Mouse (Mus musculus) CH12.LX (cell line): ENCODE measurements around the gene Atxn7.

Source experiments
- CTCF ChIP-seq, 2 experiments: IDR thresholded peaks in 1 of 2; conservative IDR thresholded peaks in 1 of 2; 2 replicates each; pipeline ENCODE4 v1.5.1; 2011 to 2012; ENCODE audit warnings: low read depth in 2 of 2, low read length in 2 of 2, improper control_type of control experiment in 1 of 2, inconsistent platforms in 1 of 2, mild to moderate bottlenecking in 1 of 2, moderate library complexity in 1 of 2
- EP300 ChIP-seq: IDR thresholded peaks from 2 replicates; pipeline ENCODE4 v1.6.1; 2011; ENCODE audit warnings: low read length, improper control_type of control experiment
- GABPA ChIP-seq: IDR thresholded peaks from 2 replicates; pipeline ENCODE4 v1.6.1; 2012; ENCODE audit warnings: low read depth, low read length, improper control_type of control experiment, inconsistent platforms; ENCODE audit not compliant: insufficient replicate concordance
- MAFK ChIP-seq: IDR thresholded peaks from 2 replicates; pipeline ENCODE4 v1.6.1; 2011; ENCODE audit warnings: low read length, improper control_type of control experiment; ENCODE audit not compliant: insufficient replicate concordance
- MAZ ChIP-seq: IDR thresholded peaks from 2 replicates; pipeline ENCODE4 v1.6.1; 2012; ENCODE audit warnings: low read depth, mild to moderate bottlenecking, inconsistent platforms, low read length, improper control_type of control experiment, moderate library complexity
- MEF2A ChIP-seq: IDR thresholded peaks from 2 replicates; pipeline ENCODE4 v1.6.1; 2014; ENCODE audit warnings: low read depth, mild to moderate bottlenecking, inconsistent platforms, low read length, improper control_type of control experiment, borderline replicate concordance
- NRF1 ChIP-seq: IDR thresholded peaks from 2 replicates; pipeline ENCODE4 v1.6.1; 2014; ENCODE audit warnings: low read depth, mild to moderate bottlenecking, inconsistent platforms, low read length, improper control_type of control experiment, moderate library complexity
- POLR2A ChIP-seq: IDR thresholded peaks from 2 replicates; pipeline ENCODE4 v1.6.1; 2011; ENCODE audit warnings: low read depth, mild to moderate bottlenecking, improper control_type of control experiment, low read length
- POLR2AphosphoS2 ChIP-seq: IDR thresholded peaks from 2 replicates; pipeline ENCODE4 v1.6.1; 2011; ENCODE audit warnings: low read depth, low read length, improper control_type of control experiment
- UBTF ChIP-seq: IDR thresholded peaks from 2 replicates; pipeline ENCODE4 v1.6.1; 2012; ENCODE audit warnings: low read depth, mild to moderate bottlenecking, inconsistent platforms, low read length, improper control_type of control experiment, moderate library complexity
- USF1 ChIP-seq: IDR thresholded peaks from 2 replicates; pipeline ENCODE4 v1.6.1; 2014; ENCODE audit warnings: low read depth, mild to moderate bottlenecking, inconsistent platforms, low read length, improper control_type of control experiment
- ZC3H11A ChIP-seq: IDR thresholded peaks from 2 replicates; pipeline ENCODE4 v1.6.1; 2012; ENCODE audit warnings: low read depth, mild to moderate bottlenecking, inconsistent platforms, low read length, improper control_type of control experiment
- ZNF384 ChIP-seq: IDR thresholded peaks from 2 replicates; pipeline ENCODE4 v1.6.1; 2012; ENCODE audit warnings: low read depth, low read length, improper control_type of control experiment, inconsistent platforms

- TF ChIP-seq POLR2A (no peak), UBTF (no peak), CTCF (conservative IDR thresholded peaks at IDR 0.05 in 1 of 2, IDR thresholded peaks at IDR 0.05 in 1 of 2; ENCODE audit: low read depth in 2 of 2, low read length in 2 of 2) (no peak), ZNF384 (no peak), EP300 (no peak), NRF1 (no peak), POLR2AphosphoS2 (no peak), MEF2A (no peak), MAZ (no peak), ZC3H11A (no peak), MAFK (no peak), USF1 (no peak), GABPA (no peak)
Measured at GRCm38 (mm10) chr14:13988397-13988796, 27.2 kb downstream of the Atxn7 start.
